Mouse (Mus musculus) kidney, postnatal 36 days (tissue): ENCODE data around the gene Slc16a1.

Experiments
- DNase-seq, 2 experiments: peaks; one replicate each; pipeline ENCODE4 v3.0.0; 2021 to 2022; ENCODE audit warnings: mixed read lengths in 2 of 2

Gene Slc16a1

GRCm38 (mm10) chr3:104639749-104640368, 1.4 kb downstream of the Slc16a1 start:
- no peak for DNase-seq

DNA sequence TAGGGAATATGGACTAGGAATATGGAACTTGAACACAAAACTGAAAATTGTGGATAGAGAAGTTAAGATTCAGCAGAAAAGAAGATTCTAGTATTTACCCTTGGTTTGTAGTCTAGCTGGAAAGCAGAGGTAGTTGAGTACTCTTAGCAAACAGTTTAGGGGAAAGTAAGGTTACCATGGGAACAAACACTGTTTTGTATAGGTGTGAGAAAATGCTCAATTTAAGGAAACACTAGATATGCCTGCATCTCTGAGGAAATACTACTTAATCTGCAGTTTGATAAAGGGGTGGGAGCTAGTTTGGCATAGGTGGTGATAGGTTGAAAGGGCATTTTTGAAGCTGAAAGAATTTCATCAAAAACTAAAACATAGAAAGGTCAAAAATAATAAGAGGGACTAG, 2.4 kb downstream of the Slc16a1 start:
- DNase-seq, result no peak

- DNase-seq, result no peak
Measured at GRCm38 (mm10) chr3:104641313-104641712, 2.8 kb downstream of the Slc16a1 start.

- DNase-seq, result no peak
Measured at GRCm38 (mm10) chr3:104643113-104643512, 4.6 kb downstream of the Slc16a1 start.

GRCm38 (mm10) chr3:104643810-104644270, 5.4 kb downstream of the Slc16a1 start:
- DNase-seq, result peak; percentile 72 to 78

DNA sequence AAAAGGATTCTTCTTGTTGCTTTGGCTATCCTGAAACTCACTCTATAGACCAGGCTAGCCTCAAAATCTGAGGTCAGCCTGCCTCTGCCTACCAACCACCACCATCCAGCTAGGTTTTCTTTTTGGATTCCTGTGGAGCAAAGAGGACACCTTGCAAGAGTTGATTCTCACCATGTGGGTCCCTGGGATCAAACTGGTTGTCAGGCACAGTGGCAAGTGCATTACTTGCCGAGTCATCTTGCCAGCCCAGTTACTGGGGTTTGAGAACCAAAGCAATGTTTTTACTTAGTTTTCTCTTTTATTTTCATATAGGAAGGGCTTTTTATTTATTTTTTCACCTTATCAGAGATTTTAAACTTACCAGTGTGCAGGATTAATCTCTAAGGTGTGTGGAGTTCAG, 5.9 kb downstream of the Slc16a1 start:
- DNase-seq, result no peak

GRCm38 (mm10) chr3:104654219-104654618, 15.8 kb downstream of the Slc16a1 start:
- DNase-seq, result no peak

DNA sequence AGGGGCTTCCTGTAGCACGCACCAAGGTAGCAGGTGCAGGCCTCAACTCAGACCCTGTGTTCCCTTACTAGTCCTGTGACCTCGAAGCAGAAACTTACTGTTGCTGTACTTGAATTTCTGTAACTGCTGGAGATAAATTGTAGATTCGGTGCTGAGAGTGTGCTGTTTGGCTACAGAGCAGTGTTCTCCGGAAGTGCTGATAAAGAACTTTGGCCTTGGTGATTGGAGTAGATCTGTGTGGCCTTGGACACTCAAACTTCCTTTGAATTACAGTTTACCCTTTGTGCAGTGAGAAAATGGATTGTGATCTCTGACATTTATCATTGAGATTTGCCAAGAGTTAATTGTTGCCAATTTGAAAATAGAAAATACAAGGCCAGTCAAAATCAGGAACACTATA, 16.5 kb downstream of the Slc16a1 start:
- peak in 1 of 2 experiments; percentile 34 for DNase-seq

GRCm38 (mm10) chr3:104658706-104659105, 20.2 kb downstream of the Slc16a1 start:
- peak; percentile 35 to 56 for DNase-seq

- no peak for DNase-seq
Measured at GRCm38 (mm10) chr3:104659758-104660157, 21.3 kb downstream of the Slc16a1 start.

- peak; percentile 82 to 94 for DNase-seq
Measured at GRCm38 (mm10) chr3:104660522-104660921, 22.1 kb downstream of the Slc16a1 start.

DNA sequence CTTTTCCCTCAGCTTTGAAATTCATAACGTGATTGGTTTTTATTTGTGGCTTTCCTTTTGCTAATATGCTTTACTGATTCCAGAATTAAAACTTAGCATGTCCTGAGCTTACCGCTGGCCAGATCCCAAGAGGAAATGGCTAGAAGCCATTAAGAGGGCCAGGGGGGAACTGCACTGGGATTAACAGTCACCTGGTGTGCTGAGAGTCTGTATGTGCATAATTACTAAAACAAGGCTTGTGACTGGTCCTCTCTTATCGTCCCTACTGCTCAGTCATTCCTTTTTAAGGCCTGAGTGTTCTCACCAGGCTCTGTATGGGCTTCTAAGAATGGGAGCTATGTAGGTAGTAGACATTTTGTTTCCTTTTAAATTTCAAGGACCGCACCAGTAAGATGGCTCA, 23.5 kb downstream of the Slc16a1 start:
- DNase-seq, result peak; percentile 69 to 70

DNA sequence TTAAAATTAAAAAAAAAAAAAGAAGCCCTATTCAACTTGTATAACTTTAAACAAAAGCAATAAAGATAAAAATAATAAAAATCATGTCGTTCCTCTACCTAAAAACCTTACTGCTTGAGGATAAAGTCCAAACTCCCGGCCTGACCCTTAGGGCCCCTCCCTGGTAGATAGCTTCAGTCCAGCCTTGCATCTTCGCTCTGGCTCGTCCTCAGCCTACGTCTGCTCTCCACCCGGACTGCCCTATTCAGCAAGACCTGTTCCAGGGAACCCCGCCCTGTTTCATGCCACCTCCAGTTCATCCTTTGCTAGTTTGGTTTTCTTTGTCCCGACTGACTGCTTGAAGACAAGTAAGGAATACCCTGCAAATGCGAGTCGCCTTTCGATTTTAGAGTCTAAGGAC, 24.5 kb downstream of the Slc16a1 start:
- no peak for DNase-seq

- DNase-seq, result no peak
Measured at GRCm38 (mm10) chr3:104666950-104667349, 28.5 kb downstream of the Slc16a1 start.

DNA sequence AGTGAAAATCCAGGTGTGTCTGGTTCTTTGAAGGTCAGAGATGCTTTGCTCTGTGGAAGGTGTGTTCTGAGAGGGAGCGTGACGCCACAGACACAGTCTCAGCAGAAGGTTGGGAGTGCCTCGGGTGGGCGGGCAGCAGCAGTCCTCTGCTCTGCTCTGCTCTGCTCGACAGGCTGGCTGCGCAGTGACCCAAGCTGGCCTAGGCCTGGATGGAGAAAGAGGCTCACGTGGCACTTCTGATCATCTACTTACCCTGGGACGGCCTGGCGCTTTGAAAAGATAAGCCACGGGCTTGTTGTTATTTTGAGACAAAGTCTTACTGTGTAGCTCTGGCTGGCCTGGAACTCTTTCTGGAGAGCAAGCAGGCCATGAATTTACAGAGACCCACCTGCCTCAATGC, 29.0 kb downstream of the Slc16a1 start:
- DNase-seq, result no peak

GRCm38 (mm10) chr3:104668989-104669388, 30.5 kb downstream of the Slc16a1 start:
- DNase-seq, result no peak

GRCm38 (mm10) chr3:104669856-104670182, 31.4 kb downstream of the Slc16a1 start:
- no peak for DNase-seq

DNA sequence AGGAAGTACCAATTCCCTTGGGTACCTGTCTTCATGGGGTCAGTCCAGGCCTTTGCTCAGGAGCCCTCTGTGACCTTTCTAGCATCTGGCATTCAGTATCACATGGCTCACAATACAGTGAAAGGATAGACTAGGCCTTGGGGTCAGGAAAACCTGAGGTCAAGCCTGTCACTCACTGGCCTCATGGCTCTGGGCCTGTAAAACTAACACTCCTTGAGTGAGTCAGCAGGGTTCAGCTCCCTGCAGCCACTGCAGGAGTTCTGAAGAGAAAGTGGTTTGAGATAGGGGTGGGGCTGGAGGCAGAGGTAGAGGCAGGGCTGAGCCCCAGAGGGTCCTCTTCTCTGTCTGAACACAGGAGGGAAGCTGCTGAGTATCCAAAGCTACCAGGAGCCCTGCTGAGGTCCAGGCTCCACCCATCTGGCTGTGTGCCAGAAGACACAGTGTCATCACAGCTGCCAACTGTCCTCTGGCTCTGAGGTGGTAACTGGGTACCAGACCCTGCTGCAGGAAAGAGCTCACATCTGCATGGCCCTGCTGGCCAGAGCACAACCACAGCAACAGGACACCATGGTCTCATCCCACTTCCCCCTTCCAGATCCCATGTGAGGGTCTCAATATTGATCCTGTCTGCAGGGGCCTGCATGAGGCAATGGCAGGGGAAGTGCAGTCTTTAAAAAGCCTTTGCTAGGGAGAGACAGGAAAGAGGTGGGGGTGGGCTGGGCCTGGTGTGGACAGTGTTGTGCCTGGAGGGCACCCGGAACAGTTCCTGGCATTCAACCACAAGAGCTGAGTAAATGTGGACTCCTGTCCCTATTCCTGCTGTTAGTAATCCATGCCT, 31.9 kb downstream of the Slc16a1 start:
- peak in 1 of 2 experiments; percentile 15 for DNase-seq

DNA sequence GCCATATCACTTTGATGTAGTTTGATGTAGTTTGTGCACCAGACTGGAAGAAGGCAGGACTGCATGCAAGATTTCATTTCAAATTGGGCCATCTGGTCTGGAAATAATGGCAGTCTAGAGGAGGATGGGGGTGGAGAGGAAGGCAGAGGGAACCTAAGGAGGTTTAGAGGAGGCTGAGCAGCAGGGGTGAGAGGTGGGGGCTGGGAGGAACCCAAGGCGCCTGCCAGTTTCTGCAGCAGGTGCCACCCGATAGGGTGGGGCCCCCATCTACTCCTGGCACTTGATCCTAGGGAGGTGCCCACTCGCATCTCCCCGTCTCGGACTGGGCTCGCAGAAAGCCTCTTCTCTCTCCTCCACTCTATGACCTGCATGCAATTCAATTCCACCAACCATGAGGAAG, 33.1 kb downstream of the Slc16a1 start:
- no peak for DNase-seq

DNA sequence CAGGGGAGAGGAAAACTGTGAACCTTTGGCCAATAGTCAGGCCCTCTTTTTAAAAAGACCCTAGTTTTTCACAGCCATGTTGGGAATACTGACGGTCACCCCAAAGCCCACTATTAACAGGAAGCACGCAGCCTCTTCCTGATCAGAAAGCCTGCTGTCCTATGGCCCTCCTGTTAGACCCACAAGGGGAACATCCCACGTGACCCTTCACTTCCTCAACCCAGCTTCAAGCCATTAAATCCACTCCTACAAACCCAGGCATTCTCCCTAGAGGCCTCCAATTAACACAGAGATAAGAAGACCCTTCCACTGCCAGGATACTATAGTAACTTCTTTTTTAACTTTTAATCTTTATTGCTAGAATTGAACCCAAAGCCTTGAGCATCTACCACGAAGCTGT, 33.6 kb downstream of the Slc16a1 start:
- DNase-seq, result no peak

DNA sequence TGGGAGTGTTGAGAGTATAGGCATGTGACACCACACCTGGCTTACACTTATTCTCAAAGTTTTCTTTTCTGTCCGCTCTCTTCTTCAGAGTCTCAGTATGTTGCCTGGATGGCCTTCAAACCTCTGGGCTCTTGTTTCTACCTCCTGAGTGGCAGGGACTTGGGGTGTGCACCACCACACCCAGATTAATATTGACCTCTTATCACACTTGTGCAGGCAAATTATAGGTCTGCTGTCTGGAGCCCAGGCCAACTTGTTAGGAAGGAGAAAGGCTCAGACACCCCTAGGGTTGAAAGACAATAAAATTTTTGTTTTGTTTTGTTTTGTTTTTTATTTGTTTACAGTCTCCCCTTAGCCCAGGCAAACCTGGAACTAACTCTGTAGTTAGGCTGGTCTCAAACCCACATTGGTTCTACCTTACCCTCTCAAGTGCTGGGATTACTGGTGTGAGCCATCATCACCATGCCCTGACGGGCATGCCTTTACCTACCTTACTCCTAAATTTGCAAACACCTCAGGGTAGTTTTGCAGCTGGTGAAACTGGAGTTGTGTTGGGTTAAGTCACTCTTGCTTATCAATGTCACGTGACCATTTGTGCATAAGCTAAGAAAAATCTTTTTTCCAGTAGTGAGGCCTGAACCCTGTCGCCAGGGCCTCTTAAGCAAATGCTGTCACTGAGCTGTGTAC, 35.3 kb downstream of the Slc16a1 start:
- no peak for DNase-seq

DNA sequence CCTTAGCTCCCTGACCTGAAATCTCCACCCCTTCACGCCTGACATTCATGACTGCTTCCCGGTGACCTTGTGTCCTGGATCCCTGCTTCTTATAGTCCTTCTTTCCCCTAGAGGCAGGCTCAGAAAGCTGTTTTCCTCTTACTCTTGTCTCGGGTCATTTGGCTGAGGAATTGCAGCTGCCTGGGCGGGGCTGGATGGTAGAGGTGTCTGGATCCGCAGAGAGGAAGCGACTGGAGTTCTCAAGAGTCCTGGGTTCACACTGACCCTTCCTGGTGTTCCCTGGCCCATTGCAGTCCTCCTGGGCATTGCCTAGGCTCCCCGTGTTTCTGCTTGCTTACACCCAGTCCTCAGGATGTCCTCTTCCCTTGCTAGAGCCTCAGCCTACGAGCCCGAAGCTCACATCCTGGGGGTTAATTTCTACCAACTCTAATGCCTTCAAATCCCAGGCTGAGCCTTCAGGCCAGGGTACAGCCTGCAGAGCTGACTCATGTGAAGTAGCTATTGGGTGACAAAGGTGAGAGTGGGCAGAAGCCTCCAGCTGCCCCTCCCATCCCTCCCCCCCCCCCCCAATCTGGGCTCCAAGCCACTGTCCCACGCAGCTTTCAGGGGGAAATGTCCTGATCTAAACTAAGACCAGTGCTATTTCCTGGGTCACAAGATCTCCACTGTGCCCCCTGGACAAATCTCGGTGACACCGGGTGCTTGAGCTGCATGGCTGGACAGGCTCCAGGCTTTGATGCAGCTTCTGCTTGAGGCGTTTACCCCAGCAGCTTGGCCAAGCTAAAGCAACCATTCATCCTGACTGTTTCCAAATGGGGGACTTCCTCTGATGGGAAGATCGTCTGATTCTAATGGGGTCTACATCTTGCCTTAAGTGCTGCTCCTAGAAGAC, 36.1 kb downstream of the Slc16a1 start:
- DNase-seq, result peak; percentile 80 to 82
